Mouse (Mus musculus) kidney, embryonic 14.5 days (tissue): ENCODE measurements around the gene Nell2. TPM values are rescaled to one million over a fixed set of nuclear protein-coding genes. Genes with fewer than 3 reads are reported as not detected.
"Not testable (repeated sequence)": the region's sequence is repeated elsewhere in the genome, so short reads cannot be mapped to it uniquely, and the experiment has no call there.

Source experiments
- ATAC-seq: fragments of 200-750 bp; cut with Nextera tagmentation; 2 replicates; pipeline ENCODE4 v1.8.0; 2017; ENCODE audit warnings: moderate number of reproducible peaks, mild to moderate bottlenecking, moderate TSS enrichment, moderate library complexity; ENCODE audit not compliant: low FRiP score, low TSS enrichment
- H3K27ac ChIP-seq: fragments of 300-500 bp; sonication (generic); 2 replicates; pipeline ENCODE4 v1.5.1; 2014; ENCODE audit warnings: low read depth, mild to moderate bottlenecking, low read length, moderate library complexity, mixed read lengths
- H3K27me3 ChIP-seq: fragments of 300-500 bp; sonication (generic); 2 replicates; pipeline ENCODE4 v1.6.1; 2014; ENCODE audit warnings: mild to moderate bottlenecking, low read length; ENCODE audit not compliant: control insufficient read depth, insufficient read depth
- H3K36me3 ChIP-seq: fragments of 300-500 bp; sonication (generic); 2 replicates; pipeline ENCODE4 v1.6.1; 2014; ENCODE audit warnings: low read length, mixed read lengths; ENCODE audit not compliant: control insufficient read depth, insufficient read depth
- H3K4me1 ChIP-seq: fragments of 300-500 bp; sonication (generic); 2 replicates; pipeline ENCODE4 v1.6.1; 2014; ENCODE audit warnings: low read length, mixed read lengths; ENCODE audit not compliant: control insufficient read depth, insufficient read depth
- H3K4me2 ChIP-seq: fragments of 300-500 bp; sonication (generic); replicated peaks from 2 replicates; pipeline ENCODE4 v1.6.1; 2014; ENCODE audit warnings: low read depth, mild to moderate bottlenecking, low read length
- H3K4me3 ChIP-seq: fragments of 300-500 bp; sonication (generic); 2 replicates; pipeline ENCODE4 v1.5.1; 2014; ENCODE audit warnings: mild to moderate bottlenecking, low read length
- H3K9ac ChIP-seq: fragments of 300-500 bp; sonication (generic); 2 replicates; pipeline ENCODE4 v1.6.1; 2014; ENCODE audit warnings: low read depth, mild to moderate bottlenecking, low read length, moderate library complexity
- H3K9me3 ChIP-seq: fragments of 300-500 bp; sonication (generic); 2 replicates; pipeline ENCODE4 v1.6.1; 2016; ENCODE audit warnings: low read length; ENCODE audit not compliant: control insufficient read depth
- WGBS: fragments of 180-500 bp; shearing (Covaris S2); extraction: QIAGEN DNeasy Blood & Tissue Kit; methylation state at CpG from one replicate; pipeline ENCODE4 v1.1.7; 2014; 5-methylcytosine and 5-hydroxymethylcytosine counted together
- polyA plus RNA-seq: library from polyadenylated mRNA; unstranded; fragments of >200 nt; fragmentation: Nextera tagmentation; extraction: Ambion mirVana; gene quantifications from 2 replicates; pipeline ENCODE4 v1.2.1, GENCODE M21; 2014

The Nell2 gene
- polyA plus RNA-seq, 1 experiment from 2014 or later, result 11.2 TPM

- no peak for ATAC-seq
- no peaks in the 10 kb centered on the region for H3K27me3 ChIP-seq
- no peak overlapping the region for H3K9ac ChIP-seq
- H3K4me2 ChIP-seq, result no peak overlapping the region
- H3K36me3 ChIP-seq, result no peaks in the 10 kb centered on the region
- H3K4me1 ChIP-seq, result no peaks in the 10 kb centered on the region
- 89% methylated on average over 2 of the region's 2 CpGs for WGBS
- H3K4me3 ChIP-seq, result no peak overlapping the region
- H3K9me3 ChIP-seq, result no peaks in the 10 kb centered on the region
- no peak overlapping the region for H3K27ac ChIP-seq
Observed at GRCm38 (mm10) chr15:95259671-95260450, 268.5 kb downstream of the Nell2 start.

GRCm38 (mm10) chr15:95257131-95257530, 271.2 kb downstream of the Nell2 start:
- H3K4me3 ChIP-seq, result no peak overlapping the region
- no peak overlapping the region for H3K27ac ChIP-seq
- no peaks in the 10 kb centered on the region for H3K4me1 ChIP-seq
- H3K9ac ChIP-seq, result no peak overlapping the region
- no peak for ATAC-seq
- 64% methylated on average over 9 of the region's 9 CpGs for WGBS
- no peaks in the 10 kb centered on the region for H3K27me3 ChIP-seq
- no peaks in the 10 kb centered on the region for H3K9me3 ChIP-seq
- no peaks in the 10 kb centered on the region for H3K36me3 ChIP-seq
- no peak overlapping the region for H3K4me2 ChIP-seq

DNA sequence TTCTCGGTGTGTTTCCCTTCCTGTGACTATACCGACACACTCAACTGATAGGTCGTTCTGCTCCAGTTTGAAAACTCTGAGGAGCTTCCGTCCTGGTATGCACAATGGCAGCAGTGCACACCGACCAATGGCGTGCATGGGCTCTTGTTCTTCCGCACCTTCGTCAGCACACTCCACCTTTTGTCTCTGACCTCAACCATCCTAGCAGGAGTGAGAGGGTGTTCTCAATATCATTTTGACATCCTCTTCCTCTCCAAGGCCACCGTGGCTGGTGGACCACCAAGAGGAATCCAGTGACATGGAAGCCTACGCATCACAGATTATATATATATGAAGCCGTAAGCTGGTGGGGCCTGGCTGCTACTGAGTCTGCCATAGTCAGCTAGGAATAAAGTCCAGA, 282.8 kb downstream of the Nell2 start:
- no peaks in the 10 kb centered on the region for H3K9me3 ChIP-seq
- no peak overlapping the region for H3K9ac ChIP-seq
- H3K27ac ChIP-seq, result no peak overlapping the region
- ATAC-seq, result no peak
- no peaks in the 10 kb centered on the region for H3K4me1 ChIP-seq
- no peak overlapping the region for H3K4me2 ChIP-seq
- H3K4me3 ChIP-seq, result no peak overlapping the region
- 93% methylated on average over 11 of the region's 11 CpGs for WGBS
- H3K27me3 ChIP-seq, result no peaks in the 10 kb centered on the region
- no peaks in the 10 kb centered on the region for H3K36me3 ChIP-seq

DNA sequence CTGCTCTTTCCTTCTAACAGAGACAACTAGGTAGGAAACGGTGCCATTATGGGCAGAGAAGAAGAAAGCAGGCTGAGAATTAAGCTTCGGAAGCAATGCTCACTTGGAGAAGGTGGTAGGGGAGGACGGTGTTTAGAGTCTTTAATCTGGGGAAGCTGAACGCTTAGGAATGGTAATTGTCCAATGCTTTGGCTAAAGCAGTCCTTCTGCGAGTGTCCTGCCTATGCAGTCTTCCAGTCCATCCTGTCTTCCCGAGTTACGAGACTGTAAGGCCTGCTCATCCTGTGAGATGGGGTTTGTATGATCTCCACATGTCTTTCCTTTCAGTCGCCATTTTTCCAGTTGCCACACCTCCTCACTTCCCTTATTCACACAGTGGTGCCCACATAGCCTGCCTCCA, 284.5 kb downstream of the Nell2 start:
- Histone ChIP-seq H3K27me3 (no peaks in the 10 kb centered on the region), H3K9ac (no peak overlapping the region), H3K27ac (no peak overlapping the region), H3K4me1 (no peaks in the 10 kb centered on the region), H3K9me3 (no peaks in the 10 kb centered on the region), H3K4me2 (no peak overlapping the region), H3K4me3 (no peak overlapping the region), H3K36me3 (no peaks in the 10 kb centered on the region)
- whole genome bisulfite sequencing, result 81% methylated on average over 8 of the region's 8 CpGs
- no peak for ATAC-seq

- no peaks in the 10 kb centered on the region for H3K9me3 ChIP-seq
- no peak overlapping the region for H3K27ac ChIP-seq
- no peak overlapping the region for H3K4me3 ChIP-seq
- ATAC-seq, result no peak
- 97% methylated on average over 3 of the region's 3 CpGs for WGBS
- H3K36me3 ChIP-seq, result no peaks in the 10 kb centered on the region
- no peak overlapping the region for H3K4me2 ChIP-seq
- no peaks in the 10 kb centered on the region for H3K27me3 ChIP-seq
- no peaks in the 10 kb centered on the region for H3K4me1 ChIP-seq
- no peak overlapping the region for H3K9ac ChIP-seq
Observed at GRCm38 (mm10) chr15:95241161-95241560, 287.2 kb downstream of the Nell2 start.

DNA sequence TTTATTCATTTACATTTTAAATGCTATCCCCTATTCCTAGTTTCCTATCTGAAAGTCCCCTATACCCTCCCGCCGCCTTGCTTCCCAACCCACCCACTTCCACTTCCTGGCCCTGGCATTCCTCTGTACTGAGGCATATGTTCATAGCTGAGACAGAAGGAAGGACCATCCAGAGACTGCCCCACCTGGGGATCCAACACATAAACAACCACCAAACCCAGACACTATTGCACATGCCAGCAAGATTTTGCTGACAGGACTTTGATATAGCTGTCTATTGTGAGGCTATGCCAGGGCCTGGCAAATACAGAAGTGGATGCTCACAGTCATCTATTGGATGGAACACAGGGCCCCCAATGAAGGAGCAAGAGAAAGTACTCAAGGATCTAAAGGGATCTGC, 291.3 kb downstream of the Nell2 start:
- not testable (repeated sequence) for H3K9ac ChIP-seq, ATAC-seq, H3K4me3 ChIP-seq, H3K27ac ChIP-seq, H3K4me1 ChIP-seq, H3K9me3 ChIP-seq, H3K4me2 ChIP-seq, H3K36me3 ChIP-seq, H3K27me3 ChIP-seq
- WGBS, result 75% methylated on average over 2 of the region's 2 CpGs

- H3K9me3 ChIP-seq, result no peaks in the 10 kb centered on the region
- no peaks in the 10 kb centered on the region for H3K36me3 ChIP-seq
- no peak for ATAC-seq
- no peak overlapping the region for H3K9ac ChIP-seq
- no peaks in the 10 kb centered on the region for H3K27me3 ChIP-seq
- no peak overlapping the region for H3K4me3 ChIP-seq
- H3K4me2 ChIP-seq, result no peak overlapping the region
- 94% methylated on average over 3 of the region's 3 CpGs for WGBS
- no peaks in the 10 kb centered on the region for H3K4me1 ChIP-seq
- H3K27ac ChIP-seq, result no peak overlapping the region
Observed at GRCm38 (mm10) chr15:95236509-95236908, 291.9 kb downstream of the Nell2 start.

- no peak for ATAC-seq
- H3K36me3 ChIP-seq, result no peaks in the 10 kb centered on the region
- H3K4me3 ChIP-seq, result no peak overlapping the region
- no peak overlapping the region for H3K27ac ChIP-seq
- no peaks in the 10 kb centered on the region for H3K9me3 ChIP-seq
- 83% methylated on average over 13 of the region's 13 CpGs for WGBS
- H3K9ac ChIP-seq, result no peak overlapping the region
- H3K27me3 ChIP-seq, result no peaks in the 10 kb centered on the region
- no peaks in the 10 kb centered on the region for H3K4me1 ChIP-seq
- no peak overlapping the region for H3K4me2 ChIP-seq
Observed at GRCm38 (mm10) chr15:95231171-95231570, 297.2 kb downstream of the Nell2 start.

DNA sequence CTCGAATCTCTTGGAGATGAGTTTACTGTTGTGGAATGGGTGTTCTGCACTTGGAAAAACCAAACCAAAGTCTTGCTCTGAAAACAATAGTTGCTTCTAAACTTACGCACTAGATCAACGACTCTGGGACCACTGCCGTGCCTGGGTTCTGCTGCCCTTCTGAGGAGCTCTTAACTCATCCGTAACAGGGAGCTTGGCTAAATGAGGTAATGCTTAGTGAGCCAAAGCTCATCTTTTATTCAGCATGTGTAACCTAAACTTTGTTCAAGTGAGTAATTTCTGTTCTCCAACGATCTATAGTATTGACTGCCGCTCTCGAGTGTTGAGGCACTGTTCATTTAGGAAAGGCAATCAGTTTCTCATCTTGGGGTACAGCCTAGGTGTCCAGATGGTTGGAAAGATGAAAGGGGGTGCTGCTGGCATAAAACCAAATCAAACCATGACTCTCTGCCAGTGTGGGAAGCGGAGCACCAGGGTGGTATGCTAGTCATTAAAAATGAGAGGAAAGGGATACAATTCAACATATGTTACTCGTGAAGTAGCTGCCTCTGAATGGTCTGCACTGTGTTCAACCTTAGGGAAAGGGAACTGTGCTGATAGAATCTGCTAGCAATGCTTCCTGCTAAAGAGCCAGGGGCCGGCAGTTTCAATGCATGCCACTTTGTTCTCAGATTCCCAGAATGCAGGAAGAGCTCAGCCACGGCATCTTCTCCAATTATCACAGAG, 311.6 kb downstream of the Nell2 start:
- H3K9me3 ChIP-seq, result no peaks in the 10 kb centered on the region
- H3K4me2 ChIP-seq, result no peak overlapping the region
- no peaks in the 10 kb centered on the region for H3K27me3 ChIP-seq
- no peaks in the 10 kb centered on the region for H3K4me1 ChIP-seq
- ATAC-seq, result no peak
- no peaks in the 10 kb centered on the region for H3K36me3 ChIP-seq
- H3K4me3 ChIP-seq, result no peak overlapping the region
- H3K27ac ChIP-seq, result no peak overlapping the region
- H3K9ac ChIP-seq, result no peak overlapping the region
- WGBS, result 57% methylated on average over 12 of the region's 12 CpGs
